Comparison of ENCODE assay signal across 32 mouse cellular contexts in genomic region chr19:37137133-37137532, GRCm38 (mm10).
DNase-seq lines count a peak whose midpoint lies in the region; ATAC-seq and TF ChIP-seq lines count a peak whose summit lies in the region.
"Had no signal": no experiment of that assay in that cellular context is flagged by ENCODE, and none has a peak within 500 bp of the region (broad histone marks: within the 10 kb centered on the region; RNA-seq: fewer than 3 reads in every experiment).

No protein-coding gene starts in this region.

- H3K27me3 ChIP-seq in midbrain, embryonic 11.5 days (ENCODE audit: control insufficient read depth, insufficient read depth, low read length): no peaks in the 10 kb centered on the region
- H3K27me3 ChIP-seq in midbrain, embryonic 14.5 days (ENCODE audit: control insufficient read depth, insufficient read depth, low read length): no peaks in the 10 kb centered on the region
- H3K27me3 ChIP-seq: embryonic facial prominence, embryonic 13.5 days; forebrain, embryonic 12.5 days; heart, embryonic 12.5 days; heart, embryonic 15.5 days had no signal

- no peak overlapping the region for H3K9ac ChIP-seq in midbrain, embryonic 11.5 days (ENCODE audit: low read length)
- H3K9ac ChIP-seq in midbrain, embryonic 14.5 days (replicated peaks; ENCODE audit: low read length): no peak overlapping the region
- H3K9ac ChIP-seq: embryonic facial prominence, embryonic 13.5 days; forebrain, embryonic 12.5 days; heart, embryonic 12.5 days; heart, embryonic 15.5 days; hindbrain, embryonic 14.5 days had no signal

- no peaks in the 10 kb centered on the region for H3K4me1 ChIP-seq in midbrain, embryonic 11.5 days (ENCODE audit: control insufficient read depth, insufficient read depth, low read length)
- H3K4me1 ChIP-seq in midbrain, embryonic 14.5 days (ENCODE audit: control insufficient read depth, insufficient read depth, low read length): no peaks in the 10 kb centered on the region
- H3K4me1 ChIP-seq in bone marrow macrophage, adult 2 months (ENCODE audit: control insufficient read depth, insufficient read depth, low read length): peaks cover 37% of the 10 kb centered on the region
- H3K4me1 ChIP-seq: embryonic facial prominence, embryonic 10.5 days; embryonic facial prominence, embryonic 13.5 days; forebrain, embryonic 12.5 days had no signal

- no peaks in the 10 kb centered on the region for H3K36me3 ChIP-seq in midbrain, embryonic 11.5 days (ENCODE audit: control insufficient read depth, insufficient read depth, low read length)
- no peaks in the 10 kb centered on the region for H3K36me3 ChIP-seq in midbrain, embryonic 14.5 days (ENCODE audit: control insufficient read depth, insufficient read depth, low read length)
- H3K36me3 ChIP-seq: embryonic facial prominence, embryonic 10.5 days; embryonic facial prominence, embryonic 13.5 days; forebrain, embryonic 12.5 days; heart, embryonic 12.5 days; heart, embryonic 15.5 days had no signal

- peak; percentile 14 for DNase-seq in midbrain, embryonic 11.5 days (ENCODE audit: low spot score, missing footprints)
- DNase-seq in midbrain, embryonic 14.5 days: no peak
- no peak for DNase-seq in Muller cell, postnatal 12 days (ENCODE audit: inconsistent ontology term)
- no peak for DNase-seq in kidney, postnatal 4 days
- DNase-seq in T-cell, adult 2 months (ENCODE audit: low spot score): no peak
- DNase-seq: adrenal gland, adult 8-10 months; cerebellum, adult 11 months; cerebellum, adult 2 months; cerebellum, adult 9-11 months; cerebellum, postnatal 25 days; embryo, embryonic 11 days; gastrocnemius, postnatal 10 days; heart, adult 18-20 months; heart, postnatal 10 days; heart, postnatal 36 days; kidney, adult 18-20 months had no signal

- 73% methylated on average over 2 of the region's 2 CpGs for WGBS in midbrain, embryonic 11.5 days
- 72% methylated on average over 2 of the region's 2 CpGs for WGBS in midbrain, embryonic 14.5 days

- H3K4me2 ChIP-seq in midbrain, embryonic 11.5 days: no peak overlapping the region
- no peak overlapping the region for H3K4me2 ChIP-seq in midbrain, embryonic 14.5 days (ENCODE audit: low read length)
- H3K4me2 ChIP-seq: embryonic facial prominence, embryonic 13.5 days; forebrain, embryonic 12.5 days; heart, embryonic 12.5 days; heart, embryonic 15.5 days; hindbrain, embryonic 14.5 days had no signal

- no peak overlapping the region for H3K27ac ChIP-seq in midbrain, embryonic 11.5 days (ENCODE audit: low read depth, low read length)
- H3K27ac ChIP-seq in midbrain, embryonic 14.5 days (replicated peaks; ENCODE audit: low read depth, low read length): no peak overlapping the region
- H3K27ac ChIP-seq in bone marrow macrophage, adult 2 months (ENCODE audit: insufficient read depth, low read depth, low read length): peak overlapping the region; percentile 78
- H3K27ac ChIP-seq: embryonic facial prominence, embryonic 10.5 days; embryonic facial prominence, embryonic 13.5 days; forebrain, embryonic 12.5 days; heart, embryonic 15.5 days; hindbrain, embryonic 14.5 days; hindbrain, postnatal 0 days had no signal

- no peak overlapping the region for H3K4me3 ChIP-seq in midbrain, embryonic 11.5 days (ENCODE audit: low read depth, low read length)
- no peak overlapping the region for H3K4me3 ChIP-seq in midbrain, embryonic 14.5 days (replicated peaks; ENCODE audit: low read depth, low read length)
- H3K4me3 ChIP-seq in bone marrow macrophage, adult 2 months (ENCODE audit: insufficient read depth, low read length): no peak overlapping the region
- H3K4me3 ChIP-seq: embryonic facial prominence, embryonic 10.5 days; embryonic facial prominence, embryonic 13.5 days; erythroblast, embryonic 14.5 days; forebrain, embryonic 12.5 days; heart, embryonic 12.5 days; heart, embryonic 15.5 days had no signal

- no peak for TF ChIP-seq CTCF in bone marrow macrophage, adult 2 months (IDR thresholded peaks at IDR 0.05; ENCODE audit: low read depth, low read length)

- TF ChIP-seq POLR2A in bone marrow macrophage, adult 2 months (IDR thresholded peaks at IDR 0.05; ENCODE audit: borderline replicate concordance, low read depth, low read length): no peak

- no peak for ATAC-seq in midbrain, embryonic 11.5 days (ENCODE audit: low FRiP score)
- ATAC-seq in midbrain, embryonic 14.5 days (ENCODE audit: low FRiP score, low TSS enrichment): no peak
- peak; percentile 66 for ATAC-seq in granulocyte monocyte progenitor cell, adult 5-6 weeks (replicated peaks; ENCODE audit: poor library complexity, severe bottlenecking)
- ATAC-seq in megakaryocyte progenitor cell, adult 5-6 weeks (replicated peaks; ENCODE audit: poor library complexity): peak; percentile 37
- ATAC-seq: activated CD4-positive, CD25-positive, alpha-beta regulatory T cell, adult 4 months; CD4-positive, CD25-positive, alpha-beta regulatory T cell, adult 4 months; forebrain, embryonic 16.5 days; hindbrain, postnatal 0 days; inflammation-experienced regulatory T-cells, adult 6 months; intestine, embryonic 16.5 days had no signal

- no peaks in the 10 kb centered on the region for H3K9me3 ChIP-seq in midbrain, embryonic 11.5 days (ENCODE audit: control insufficient read depth, low read length)
- no peaks in the 10 kb centered on the region for H3K9me3 ChIP-seq in midbrain, embryonic 14.5 days (ENCODE audit: control insufficient read depth, low read length)
- H3K9me3 ChIP-seq: embryonic facial prominence, embryonic 10.5 days; embryonic facial prominence, embryonic 13.5 days; forebrain, embryonic 12.5 days; heart, embryonic 12.5 days; heart, embryonic 15.5 days had no signal

Comparison
In these comparisons a context has a peak if more than half of its experiments do, and no peak if none do; other contexts are left out.
1. ATAC-seq: peak in granulocyte monocyte progenitor cell, adult 5-6 weeks (single experiment) and megakaryocyte progenitor cell, adult 5-6 weeks (single experiment); none in midbrain, embryonic 11.5 days (single experiment) and midbrain, embryonic 14.5 days (single experiment).